Mouse (Mus musculus): ENCODE results near the gene Oma1. TPM values are rescaled to one million over a fixed set of nuclear protein-coding genes. Genes with fewer than 3 reads are reported as not detected.
A peak's percentile ranks its signal among the peaks of the same experiment; 100 is the strongest.

Oma1 gene
- polyA plus RNA-seq (2017; shearing (Covaris generic)): 10 to 100 TPM; 23.7 to 25.4 TPM

- ATAC-seq: peak; percentile 94
Observed at GRCm38 (mm10) chr4:103313587-103314525, at the start of gene Oma1. Gene Oma1, plus strand, starts transcription at chr4:103313812.

GRCm38 (mm10) chr4:103263812-103264396 lies 49.7 kb upstream of the Oma1 start:
- ATAC-seq: no peak

- ATAC-seq: no peak
Observed at GRCm38 (mm10) chr4:103265166-103265565, 48.4 kb upstream of the Oma1 start.

GRCm38 (mm10) chr4:103269336-103269735 lies 44.3 kb upstream of the Oma1 start:
- ATAC-seq: no peak

GRCm38 (mm10) chr4:103273021-103273420 lies 40.6 kb upstream of the Oma1 start:
- ATAC-seq: no peak

GRCm38 (mm10) chr4:103288342-103288741 lies 25.3 kb upstream of the Oma1 start:
- no peak for ATAC-seq

- no peak for ATAC-seq
Observed at GRCm38 (mm10) chr4:103290763-103291162, 22.8 kb upstream of the Oma1 start, which contains the start of gene 4921539E11Rik. Gene 4921539E11Rik, minus strand, starts transcription at chr4:103290863.

GRCm38 (mm10) chr4:103299342-103299741 lies 14.3 kb upstream of the Oma1 start:
- ATAC-seq: no peak

GRCm38 (mm10) chr4:103303851-103304250 lies 9.8 kb upstream of the Oma1 start:
- ATAC-seq: no peak

GRCm38 (mm10) chr4:103314526-103314910 lies 906 bp downstream of the Oma1 start:
- ATAC-seq: no peak

GRCm38 (mm10) chr4:103315861-103316260 lies 2.2 kb downstream of the Oma1 start:
- ATAC-seq: no peak

- no peak for ATAC-seq
Observed at GRCm38 (mm10) chr4:103321461-103321860, 7.8 kb downstream of the Oma1 start.

GRCm38 (mm10) chr4:103324688-103325451 lies 11.3 kb downstream of the Oma1 start:
- no peak for ATAC-seq

- no peak for ATAC-seq
Observed at GRCm38 (mm10) chr4:103326994-103327393, 13.4 kb downstream of the Oma1 start.

GRCm38 (mm10) chr4:103329348-103329747 lies 15.7 kb downstream of the Oma1 start:
- no peak for ATAC-seq

GRCm38 (mm10) chr4:103335134-103335533 lies 21.5 kb downstream of the Oma1 start:
- ATAC-seq: no peak

GRCm38 (mm10) chr4:103340726-103341125 lies 27.1 kb downstream of the Oma1 start:
- ATAC-seq: no peak

GRCm38 (mm10) chr4:103341620-103342019 lies 28.0 kb downstream of the Oma1 start:
- ATAC-seq: no peak

GRCm38 (mm10) chr4:103346058-103346457 lies 32.4 kb downstream of the Oma1 start:
- ATAC-seq: peak; percentile 70

- no peak for ATAC-seq
Observed at GRCm38 (mm10) chr4:103346849-103347248, 33.2 kb downstream of the Oma1 start.

- ATAC-seq: no peak
Observed at GRCm38 (mm10) chr4:103349219-103349618, 35.6 kb downstream of the Oma1 start.

- no peak for ATAC-seq
Observed at GRCm38 (mm10) chr4:103352926-103353325, 39.3 kb downstream of the Oma1 start.

- ATAC-seq: no peak
Observed at GRCm38 (mm10) chr4:103357457-103357856, 43.8 kb downstream of the Oma1 start.

All from activated CD4-positive, CD25-positive, alpha-beta regulatory T cell, adult 4 months (primary cell).